Mouse (Mus musculus) liver, embryonic 16.5 days (tissue): ENCODE data around the gene Plet1. TPM values are rescaled to one million over a fixed set of nuclear protein-coding genes. Genes with fewer than 3 reads are reported as not detected.
A peak's percentile ranks its signal among the peaks of the same experiment; 100 is the strongest.

ENCODE experiments used
- ATAC-seq: fragments of 200-750 bp; cut with Nextera tagmentation; 2 replicates; pipeline ENCODE4 v1.8.0; 2017; ENCODE audit warnings: low read depth, mild to moderate bottlenecking, moderate number of reproducible peaks, moderate library complexity
- H3K27ac ChIP-seq: fragments of 300-500 bp; sonication (generic); 2 replicates; pipeline ENCODE4 v1.5.1; 2014; ENCODE audit warnings: mild to moderate bottlenecking, low read length
- H3K27me3 ChIP-seq: fragments of 300-500 bp; sonication (generic); 2 replicates; pipeline ENCODE4 v1.6.1; 2014; ENCODE audit warnings: low read depth, low read length, mixed read lengths; ENCODE audit not compliant: control insufficient read depth, insufficient read depth
- H3K36me3 ChIP-seq: fragments of 300-500 bp; sonication (generic); 2 replicates; pipeline ENCODE4 v1.6.1; 2014; ENCODE audit warnings: mild to moderate bottlenecking; ENCODE audit not compliant: control insufficient read depth, insufficient read depth
- H3K4me1 ChIP-seq: fragments of 300-500 bp; sonication (generic); 2 replicates; pipeline ENCODE4 v1.6.1; 2014; ENCODE audit warnings: low read depth, low read length, mixed read lengths; ENCODE audit not compliant: control insufficient read depth
- H3K4me2 ChIP-seq: fragments of 300-500 bp; sonication (generic); 2 replicates; pipeline ENCODE4 v1.6.1; 2014; ENCODE audit warnings: low read depth, low read length, mixed read lengths
- H3K4me3 ChIP-seq: fragments of 300-500 bp; sonication (generic); 2 replicates; pipeline ENCODE4 v1.5.1; 2014; ENCODE audit warnings: low read depth, mild to moderate bottlenecking, low read length
- H3K9ac ChIP-seq: fragments of 300-500 bp; sonication (generic); 2 replicates; pipeline ENCODE4 v1.6.1; 2014; ENCODE audit warnings: low read depth, low read length
- H3K9me3 ChIP-seq: fragments of 300-500 bp; sonication (generic); replicated peaks from 2 replicates; pipeline ENCODE4 v1.6.1; 2016; ENCODE audit warnings: low read length; ENCODE audit not compliant: control insufficient read depth
- WGBS: fragments of 180-500 bp; shearing (Covaris S2); extraction: QIAGEN DNeasy Blood & Tissue Kit; methylation state at CpG from one replicate; pipeline ENCODE4 v1.1.7; 2014; ENCODE audit not compliant: insufficient replicate concordance; 5-methylcytosine and 5-hydroxymethylcytosine counted together
- polyA plus RNA-seq: library from polyadenylated mRNA; unstranded; fragments of >200 nt; fragmentation: Nextera tagmentation; extraction: Ambion mirVana; gene quantifications from 2 replicates; pipeline ENCODE4 v1.2.1, GENCODE M21; 2015

Gene Plet1
- polyA plus RNA-seq, 1 experiment from 2014 or later = 0.51 TPM

DNA sequence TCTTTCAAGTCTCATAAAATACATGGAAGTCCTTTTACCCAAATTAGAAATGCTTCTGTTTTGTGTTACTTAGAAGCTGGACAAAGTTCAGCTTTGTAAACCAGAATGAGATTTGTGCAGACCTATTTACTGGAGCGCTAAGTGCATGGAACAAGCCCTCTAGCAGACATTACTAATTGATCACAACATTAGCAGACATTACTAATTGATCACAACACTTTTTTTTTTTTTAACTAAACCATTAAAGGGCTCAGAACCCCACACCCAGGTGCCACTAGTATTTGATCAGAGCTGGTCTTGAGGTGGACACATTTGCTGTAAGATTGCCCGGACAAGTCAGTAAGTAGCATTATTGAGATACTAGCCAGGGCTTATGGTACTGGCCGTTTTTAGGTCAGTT is 39.5 kb downstream of the Plet1 start:
- ATAC-seq = no peak
- H3K27me3 ChIP-seq = no peaks in the 10 kb centered on the region
- H3K4me3 ChIP-seq = no peak overlapping the region
- H3K9me3 ChIP-seq = no peaks in the 10 kb centered on the region
- H3K27ac ChIP-seq = peak overlapping the region; percentile 21; the same call in 1 of the 2 replicates
- peak overlapping the region; percentile 22 for H3K4me2 ChIP-seq
- no peak overlapping the region for H3K9ac ChIP-seq
- H3K36me3 ChIP-seq = no peaks in the 10 kb centered on the region
- WGBS = 55% methylated on average over 3 of the region's 3 CpGs
- H3K4me1 ChIP-seq = peaks cover 2% of the 10 kb centered on the region

DNA sequence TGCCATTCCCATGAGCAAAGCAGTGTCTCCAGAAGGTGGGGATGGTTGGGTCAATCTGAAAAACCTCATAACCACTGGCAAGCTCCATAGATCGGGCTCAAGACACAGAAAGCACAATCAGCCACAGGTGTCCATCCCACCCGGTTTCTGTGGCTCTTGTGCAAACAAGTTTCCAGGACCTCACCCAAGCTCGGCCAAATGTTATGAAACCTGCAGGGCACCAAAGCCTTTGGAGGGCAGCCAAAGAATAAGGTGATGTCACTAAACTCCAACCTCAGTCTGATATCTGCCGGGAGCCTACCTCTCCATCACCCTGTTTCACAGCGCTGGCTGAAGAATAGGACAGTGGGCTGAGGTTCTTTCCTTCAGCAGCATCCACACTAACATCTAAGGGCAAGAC is 41.6 kb downstream of the Plet1 start:
- no peaks in the 10 kb centered on the region for H3K27me3 ChIP-seq
- peaks cover 2% of the 10 kb centered on the region for H3K4me1 ChIP-seq
- H3K9me3 ChIP-seq = no peaks in the 10 kb centered on the region
- no peak overlapping the region for H3K4me3 ChIP-seq
- H3K4me2 ChIP-seq = no peak overlapping the region
- H3K9ac ChIP-seq = no peak overlapping the region
- H3K27ac ChIP-seq = no peak overlapping the region
- ATAC-seq = peak; percentile 71
- WGBS = 55% methylated on average over 5 of the region's 5 CpGs
- no peaks in the 10 kb centered on the region for H3K36me3 ChIP-seq

DNA sequence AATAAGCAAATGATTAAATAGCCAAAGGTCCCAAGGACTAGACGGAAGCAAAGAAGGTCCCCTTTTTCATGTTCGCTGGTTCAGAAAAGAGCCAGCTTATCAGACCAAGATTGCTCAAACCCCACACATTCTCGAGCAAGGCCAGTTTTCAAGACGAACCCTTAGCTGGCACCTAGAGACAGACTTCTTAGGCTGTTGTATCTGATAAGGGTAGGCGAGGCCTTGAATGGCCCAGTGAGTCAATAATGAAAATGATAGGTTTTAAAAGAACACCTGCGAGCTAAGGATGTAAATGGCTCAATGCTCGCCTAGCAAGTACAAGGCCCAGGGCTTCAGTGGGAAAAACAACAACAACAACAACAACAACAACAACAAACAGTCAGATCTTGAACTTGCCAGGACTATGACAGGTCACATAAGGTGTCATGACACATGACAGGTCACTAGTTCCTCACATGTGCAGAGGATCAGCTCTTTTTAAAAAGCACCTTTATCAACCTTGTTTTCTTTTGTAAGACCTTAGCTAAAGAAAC is 42.3 kb downstream of the Plet1 start:
- no peaks in the 10 kb centered on the region for H3K36me3 ChIP-seq
- H3K4me1 ChIP-seq = peaks cover 2% of the 10 kb centered on the region
- H3K27me3 ChIP-seq = no peaks in the 10 kb centered on the region
- H3K4me3 ChIP-seq = no peak overlapping the region
- no peak overlapping the region for H3K27ac ChIP-seq
- ATAC-seq = no peak
- H3K4me2 ChIP-seq = no peak overlapping the region
- 33% methylated on average over 7 of the region's 7 CpGs for WGBS
- no peaks in the 10 kb centered on the region for H3K9me3 ChIP-seq
- no peak overlapping the region for H3K9ac ChIP-seq

DNA sequence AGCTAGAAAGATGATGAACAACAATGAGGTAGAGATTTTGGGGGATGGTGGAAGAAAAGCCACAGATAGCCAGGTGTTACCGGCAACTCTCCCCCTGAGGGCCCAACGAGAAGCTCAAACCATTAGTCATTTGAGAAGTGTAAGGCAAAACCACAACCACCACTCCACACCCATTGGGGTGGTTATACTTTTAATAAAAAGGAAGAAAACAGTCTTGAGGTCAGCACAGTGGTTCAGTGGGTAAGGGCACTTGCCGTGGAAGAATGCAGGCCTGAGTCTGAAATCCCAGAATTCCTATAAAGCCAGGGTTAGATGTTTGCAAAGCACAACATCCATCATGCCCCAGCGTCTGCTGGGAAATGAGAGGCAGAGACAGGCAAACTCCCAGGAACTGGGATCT is 43.0 kb downstream of the Plet1 start:
- H3K4me1 ChIP-seq = peaks cover 2% of the 10 kb centered on the region
- WGBS = 34% methylated on average over 4 of the region's 4 CpGs
- H3K9ac ChIP-seq = no peak overlapping the region
- H3K27me3 ChIP-seq = no peaks in the 10 kb centered on the region
- no peak for ATAC-seq
- H3K4me3 ChIP-seq = no peak overlapping the region
- H3K36me3 ChIP-seq = no peaks in the 10 kb centered on the region
- H3K27ac ChIP-seq = no peak overlapping the region
- H3K4me2 ChIP-seq = no peak overlapping the region
- H3K9me3 ChIP-seq = no peaks in the 10 kb centered on the region

DNA sequence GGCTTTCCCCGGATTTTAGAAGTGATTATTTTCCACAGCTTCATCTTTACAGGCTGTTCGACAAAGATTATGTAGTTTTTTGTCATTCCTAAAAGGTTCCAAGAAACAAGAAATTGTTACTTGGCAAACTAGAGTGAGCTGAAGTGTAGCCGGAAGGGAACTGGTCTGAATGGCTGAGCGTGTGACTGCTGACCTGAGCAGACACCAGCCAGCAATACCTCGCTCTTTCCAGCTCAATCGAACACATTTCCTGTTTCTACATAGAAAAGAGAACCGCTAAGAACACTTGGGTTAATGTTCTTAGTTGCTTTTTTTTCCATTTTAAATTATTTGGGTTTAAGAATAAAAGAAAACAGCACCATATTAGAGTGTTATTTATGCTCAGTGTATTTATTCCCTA is 45.8 kb downstream of the Plet1 start:
- Histone ChIP-seq H3K9me3 (no peaks in the 10 kb centered on the region), H3K27ac (peak overlapping the region; percentile 17; the same call in 1 of the 2 replicates), H3K4me1 (no peaks in the 10 kb centered on the region; the same call in 1 of the 2 replicates), H3K36me3 (no peaks in the 10 kb centered on the region), H3K27me3 (no peaks in the 10 kb centered on the region), H3K4me3 (no peak overlapping the region), H3K4me2 (no peak overlapping the region), H3K9ac (no peak overlapping the region)
- no peak for ATAC-seq
- WGBS = 29% methylated on average over 7 of the region's 7 CpGs

DNA sequence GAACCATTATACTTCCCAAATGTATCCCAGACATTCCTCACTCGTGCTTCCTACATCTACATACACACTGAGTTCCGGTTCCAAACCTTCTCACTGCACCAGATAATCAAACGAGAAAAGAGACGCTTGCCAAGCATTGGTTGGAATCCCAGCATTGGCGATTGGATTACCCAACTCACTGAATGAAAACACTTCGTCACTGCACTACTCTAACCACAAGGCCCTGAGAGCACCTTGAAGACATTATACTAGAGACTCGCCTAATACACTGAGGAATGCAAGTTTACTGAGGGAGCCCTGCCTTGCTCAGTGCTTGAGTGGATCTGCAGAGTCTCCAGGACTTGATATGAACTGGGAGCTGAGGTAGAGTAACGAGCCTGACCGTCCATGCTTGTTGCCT is 48.1 kb downstream of the Plet1 start:
- Histone ChIP-seq H3K9me3 (no peaks in the 10 kb centered on the region), H3K27me3 (no peaks in the 10 kb centered on the region), H3K9ac (no peak overlapping the region), H3K27ac (no peak overlapping the region), H3K4me2 (no peak overlapping the region), H3K36me3 (no peaks in the 10 kb centered on the region), H3K4me3 (no peak overlapping the region), H3K4me1 (no peaks in the 10 kb centered on the region)
- WGBS = 62% methylated on average over 9 of the region's 9 CpGs
- ATAC-seq = no peak

DNA sequence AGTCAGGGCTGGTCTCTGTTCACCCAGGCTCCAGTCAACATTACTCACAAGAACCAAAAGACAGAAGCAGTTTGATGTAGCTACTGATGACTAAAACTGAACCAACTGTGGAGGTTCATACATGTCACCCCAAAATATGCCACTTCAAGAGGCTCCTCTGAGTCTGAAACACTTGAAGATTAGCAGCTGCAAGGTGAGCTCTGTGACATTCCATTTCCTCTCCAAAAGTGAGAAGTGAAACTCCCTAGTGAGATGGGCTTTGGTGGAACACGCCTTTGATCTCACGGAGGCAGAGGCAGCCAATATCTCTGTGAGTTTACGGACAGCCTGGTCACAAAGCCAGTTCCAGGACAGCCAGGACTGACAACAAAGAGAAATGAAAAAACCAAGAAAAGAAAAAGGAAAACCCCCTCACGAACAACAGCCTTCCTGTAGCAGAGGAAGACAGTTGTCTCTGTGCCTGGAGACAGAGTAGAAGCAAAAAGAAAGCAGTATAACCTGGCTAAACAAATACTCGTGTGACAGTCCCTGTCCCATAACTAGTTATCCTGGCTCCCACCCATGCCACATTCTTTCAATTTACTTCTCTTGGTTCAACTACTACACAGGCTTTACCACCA is 53.6 kb downstream of the Plet1 start:
- 26% methylated on average over 5 of the region's 5 CpGs for WGBS
- no peak overlapping the region for H3K4me2 ChIP-seq
- ATAC-seq = no peak
- H3K4me1 ChIP-seq = no peaks in the 10 kb centered on the region
- no peak overlapping the region for H3K4me3 ChIP-seq
- H3K27ac ChIP-seq = no peak overlapping the region
- no peaks in the 10 kb centered on the region for H3K27me3 ChIP-seq
- no peaks in the 10 kb centered on the region for H3K9me3 ChIP-seq
- H3K36me3 ChIP-seq = no peaks in the 10 kb centered on the region
- no peak overlapping the region for H3K9ac ChIP-seq

DNA sequence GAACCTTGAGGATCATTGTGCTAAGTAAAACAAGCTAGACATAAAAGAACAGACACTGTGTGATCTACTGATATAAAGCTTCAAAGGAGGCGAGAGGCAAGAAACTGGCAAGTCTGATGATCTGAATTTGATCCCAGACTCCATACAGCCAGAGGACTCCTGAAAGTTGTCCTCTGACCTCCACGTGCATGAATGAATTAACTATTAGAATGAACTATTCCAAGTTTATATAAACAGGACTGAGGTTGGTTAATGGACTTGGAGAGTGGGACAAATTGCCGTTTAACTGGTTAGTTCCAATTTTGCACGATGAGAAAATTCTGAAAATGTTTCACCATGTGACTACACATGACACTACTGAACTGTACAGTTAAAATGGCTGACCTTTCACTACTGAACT is 54.6 kb downstream of the Plet1 start:
- no peaks in the 10 kb centered on the region for H3K27me3 ChIP-seq
- H3K4me3 ChIP-seq = no peak overlapping the region
- no peak overlapping the region for H3K9ac ChIP-seq
- H3K27ac ChIP-seq = no peak overlapping the region
- no peak overlapping the region for H3K4me2 ChIP-seq
- H3K4me1 ChIP-seq = no peaks in the 10 kb centered on the region
- H3K9me3 ChIP-seq = no peaks in the 10 kb centered on the region
- H3K36me3 ChIP-seq = no peaks in the 10 kb centered on the region
- no peak for ATAC-seq
- 58% methylated on average over 4 of the region's 4 CpGs for WGBS

DNA sequence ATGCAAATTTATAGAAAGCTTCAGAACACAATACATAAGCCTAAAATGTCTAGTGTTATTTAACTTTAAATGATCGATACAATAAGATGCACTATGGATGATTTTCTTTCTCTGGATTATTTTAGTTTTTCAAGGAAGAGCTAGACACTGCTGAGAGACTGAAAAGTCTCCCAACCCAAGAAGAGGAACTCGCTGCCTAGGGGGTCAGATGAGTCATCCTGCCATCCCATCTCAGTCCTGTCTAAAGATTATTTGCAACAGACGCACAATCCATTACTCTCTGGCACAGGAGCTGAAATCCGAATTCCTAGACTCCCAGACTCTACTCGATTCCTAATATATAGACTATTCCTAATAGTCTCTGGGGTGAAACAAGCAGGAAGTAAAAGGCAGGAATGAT is 57.9 kb downstream of the Plet1 start:
- 37% methylated on average over 5 of the region's 5 CpGs for WGBS
- Histone ChIP-seq H3K4me2 (no peak overlapping the region), H3K9ac (no peak overlapping the region), H3K36me3 (no peaks in the 10 kb centered on the region), H3K4me1 (no peaks in the 10 kb centered on the region), H3K9me3 (no peaks in the 10 kb centered on the region), H3K27ac (no peak overlapping the region), H3K27me3 (no peaks in the 10 kb centered on the region), H3K4me3 (no peak overlapping the region)
- ATAC-seq = no peak
